21 mouse cellular contexts compared by ENCODE assay signal in the genomic region with DNA sequence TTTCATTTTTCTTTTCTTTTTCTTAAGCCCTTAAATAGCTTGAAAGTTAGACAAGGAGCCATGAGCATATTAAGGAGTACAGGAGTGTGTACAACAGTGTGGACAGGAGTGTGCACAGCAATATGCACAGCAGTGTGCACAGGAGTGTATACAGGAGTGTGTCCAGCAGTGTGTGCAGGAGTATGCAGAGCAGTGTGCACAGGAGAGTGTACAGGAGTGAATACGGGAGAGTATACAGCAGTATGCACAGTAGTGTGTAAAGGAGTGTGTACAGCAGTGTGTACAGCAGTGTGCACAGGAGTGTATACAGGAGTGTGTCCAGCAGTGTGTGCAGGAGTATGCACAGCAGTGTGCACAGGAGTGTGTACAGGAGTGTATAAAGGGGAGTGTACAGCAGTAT.
DNase-seq lines count a peak whose midpoint lies in the region; ATAC-seq and TF ChIP-seq lines count a peak whose summit lies in the region.
"Had no signal": no experiment of that assay in that cellular context is flagged by ENCODE, and none has a peak within 500 bp of the region (broad histone marks: within the 10 kb centered on the region; RNA-seq: fewer than 3 reads in every experiment).

No protein-coding gene starts in this region.

- no peaks in the 10 kb centered on the region for H3K27me3 ChIP-seq in forebrain, embryonic 13.5 days
- no peaks in the 10 kb centered on the region for H3K27me3 ChIP-seq in forebrain, embryonic 15.5 days
- no peaks in the 10 kb centered on the region for H3K27me3 ChIP-seq in megakaryocyte, embryonic 14.5 days (replicated peaks)
- no peaks in the 10 kb centered on the region for H3K27me3 ChIP-seq in MEL (ENCODE audit: control insufficient read depth in 1 of 2, insufficient read depth in 2 of 2, low read length in 2 of 2)
- H3K27me3 ChIP-seq in limb, embryonic 12.5 days, result no peaks in the 10 kb centered on the region
- H3K27me3 ChIP-seq: CH12.LX; heart, embryonic 15.5 days had no signal

- H3K36me3 ChIP-seq in forebrain, embryonic 13.5 days (ENCODE audit: poor library complexity, severe bottlenecking), result no peaks in the 10 kb centered on the region
- H3K36me3 ChIP-seq in forebrain, embryonic 15.5 days, result no peaks in the 10 kb centered on the region
- no peaks in the 10 kb centered on the region for H3K36me3 ChIP-seq in megakaryocyte, embryonic 14.5 days (replicated peaks; ENCODE audit: low read length)
- no peaks in the 10 kb centered on the region for H3K36me3 ChIP-seq in MEL (ENCODE audit: control insufficient read depth in 1 of 2, insufficient read depth in 2 of 2, low read length in 2 of 2)
- no peaks in the 10 kb centered on the region for H3K36me3 ChIP-seq in limb, embryonic 12.5 days
- H3K36me3 ChIP-seq: heart, embryonic 15.5 days had no signal

- H3K4me1 ChIP-seq in forebrain, embryonic 13.5 days, result no peaks in the 10 kb centered on the region
- H3K4me1 ChIP-seq in forebrain, embryonic 15.5 days, result no peaks in the 10 kb centered on the region
- H3K4me1 ChIP-seq in megakaryocyte, embryonic 14.5 days, result no peaks in the 10 kb centered on the region; the same call in 1 of the 2 replicates
- no peaks in the 10 kb centered on the region for H3K4me1 ChIP-seq in MEL (ENCODE audit: control insufficient read depth in 1 of 2, insufficient read depth in 2 of 2, low read length in 2 of 2)
- H3K4me1 ChIP-seq in limb, embryonic 12.5 days (replicated peaks), result 0 out of 2 replicates have a peak, but pooled peaks cover 3% of the 10 kb centered on the region
- H3K4me1 ChIP-seq: heart, embryonic 15.5 days had no signal

- no peak for DNase-seq in MEL (ENCODE audit: low read depth, low spot score)
- no peak for DNase-seq in urinary bladder, postnatal 36 days (ENCODE audit: low spot score in 2 of 2)
- DNase-seq in thymus, postnatal 4 days, result no peak
- DNase-seq: adrenal gland, adult 2 months; adrenal gland, postnatal 25 days; cerebellum, adult 18-20 months; cerebellum, adult 9-11 months; cerebellum, postnatal 36 days; gastrocnemius, postnatal 14 days; heart, adult 2 months; heart, postnatal 14 days had no signal

- no peak overlapping the region for H3K4me2 ChIP-seq in forebrain, embryonic 13.5 days
- H3K4me2 ChIP-seq in forebrain, embryonic 15.5 days (replicated peaks), result no peak overlapping the region
- H3K4me2 ChIP-seq in limb, embryonic 12.5 days, result no peak overlapping the region
- H3K4me2 ChIP-seq: heart, embryonic 11.5 days; heart, embryonic 15.5 days had no signal

- ATAC-seq in forebrain, embryonic 13.5 days, result peak; percentile 19; the same call in 1 of the 2 replicates
- no peak for ATAC-seq in forebrain, embryonic 15.5 days (replicated peaks)
- no peak; the same call in 1 of the 2 replicates for ATAC-seq in megakaryocyte, adult 5-6 weeks (ENCODE audit: poor library complexity, severe bottlenecking)
- ATAC-seq in limb, embryonic 12.5 days (ENCODE audit: insufficient number of reproducible peaks, insufficient read depth, low FRiP score, low TSS enrichment, low read depth), result 0 out of 2 replicates have a peak, but pooled peaks have one; percentile 31
- ATAC-seq: forebrain, embryonic 16.5 days; hindbrain, postnatal 0 days had no signal

- no peaks in the 10 kb centered on the region for H3K79me2 ChIP-seq in MEL (ENCODE audit: control insufficient read depth, insufficient read depth, low read length, poor library complexity)

- TF ChIP-seq RAD21 in MEL (IDR thresholded peaks at IDR 0.05; ENCODE audit: low read depth, low read length), result no peak

- no peak for TF ChIP-seq EP300 in MEL (IDR thresholded peaks at IDR 0.05; ENCODE audit: low read depth in 1 of 2, low read length in 2 of 2)

- H3K4me3 ChIP-seq in forebrain, embryonic 13.5 days, result no peak overlapping the region
- H3K4me3 ChIP-seq in forebrain, embryonic 15.5 days, result no peak overlapping the region
- H3K4me3 ChIP-seq in megakaryocyte, embryonic 14.5 days (replicated peaks), result peak overlapping the region; percentile 69
- no peak overlapping the region for H3K4me3 ChIP-seq in MEL (ENCODE audit: control insufficient read depth in 1 of 2, insufficient read depth in 1 of 2, low read depth in 2 of 2, low read length in 2 of 2)
- no peak overlapping the region for H3K4me3 ChIP-seq in limb, embryonic 12.5 days (replicated peaks)
- H3K4me3 ChIP-seq: heart, adult 2 months; heart, embryonic 15.5 days had no signal

- WGBS in forebrain, embryonic 13.5 days, result 88% methylated on average over 1 of the region's 1 CpGs
- WGBS in forebrain, embryonic 15.5 days, result 91% methylated on average over 1 of the region's 1 CpGs
- 97% methylated on average over 1 of the region's 1 CpGs for WGBS in limb, embryonic 12.5 days

- no peak overlapping the region for H3K9ac ChIP-seq in forebrain, embryonic 13.5 days
- H3K9ac ChIP-seq in forebrain, embryonic 15.5 days (replicated peaks), result no peak overlapping the region
- no peak overlapping the region for H3K9ac ChIP-seq in MEL (ENCODE audit: control insufficient read depth, low read depth, low read length, poor library complexity, severe bottlenecking)
- H3K9ac ChIP-seq in limb, embryonic 12.5 days (replicated peaks), result no peak overlapping the region
- H3K9ac ChIP-seq: heart, embryonic 15.5 days had no signal

- no peak overlapping the region for H3K27ac ChIP-seq in forebrain, embryonic 13.5 days
- H3K27ac ChIP-seq in forebrain, embryonic 15.5 days (replicated peaks), result no peak overlapping the region
- no peak overlapping the region for H3K27ac ChIP-seq in MEL (ENCODE audit: control insufficient read depth, low read depth, low read length)
- no peak overlapping the region for H3K27ac ChIP-seq in limb, embryonic 12.5 days
- H3K27ac ChIP-seq: heart, adult 2 months; heart, embryonic 15.5 days; hindbrain, postnatal 0 days had no signal

- no peaks in the 10 kb centered on the region for H3K9me3 ChIP-seq in forebrain, embryonic 13.5 days (replicated peaks)
- H3K9me3 ChIP-seq in forebrain, embryonic 15.5 days, result no peaks in the 10 kb centered on the region
- peaks cover 6% of the 10 kb centered on the region for H3K9me3 ChIP-seq in megakaryocyte, embryonic 14.5 days
- H3K9me3 ChIP-seq in MEL (replicated peaks; ENCODE audit: insufficient read depth, low read length), result no peaks in the 10 kb centered on the region
- no peaks in the 10 kb centered on the region for H3K9me3 ChIP-seq in limb, embryonic 12.5 days
- H3K9me3 ChIP-seq: heart, embryonic 15.5 days had no signal

- no peak for TF ChIP-seq POLR2A in MEL (IDR thresholded peaks at IDR 0.05; ENCODE audit: control insufficient read depth in 1 of 2, insufficient read depth in 1 of 2, low read depth in 1 of 2, low read length in 2 of 2, poor library complexity in 1 of 2)

- TF ChIP-seq CTCF in MEL (IDR thresholded peaks at IDR 0.05 in 2 of 3, conservative IDR thresholded peaks at IDR 0.05 in 1 of 3; ENCODE audit: control insufficient read depth in 1 of 3, insufficient read depth in 1 of 3, low read depth in 2 of 3, low read length in 3 of 3, poor library complexity in 1 of 3, severe bottlenecking in 1 of 3), result no peak

TF ChIP-seq in MEL, 35 proteins besides CTCF, POLR2A, EP300 and RAD21:
- TF ChIP-seq POLR2AphosphoS5 (IDR thresholded peaks at IDR 0.05; ENCODE audit: borderline replicate concordance, low read depth, low read length) (0 out of 2 replicates have a peak, but pooled peaks have one; percentile 18), MYC (IDR thresholded peaks at IDR 0.05; ENCODE audit: low read depth, low read length) (no peak), ZKSCAN1 (IDR thresholded peaks at IDR 0.05; ENCODE audit: low read depth, low read length) (no peak)

Comparison
In these comparisons a context has a peak if more than half of its experiments do, and no peak if none do; other contexts are left out.
1. ATAC-seq: peak in forebrain, embryonic 13.5 days (single experiment) and limb, embryonic 12.5 days (single experiment); none in forebrain, embryonic 15.5 days (single experiment) and megakaryocyte, adult 5-6 weeks (single experiment).